Mouse (Mus musculus) liver, adult 2 months (tissue): ENCODE measurements around the gene Polh. TPM values are rescaled to one million over a fixed set of nuclear protein-coding genes. Genes with fewer than 3 reads are reported as not detected.
A peak's percentile ranks its signal among the peaks of the same experiment; 100 is the strongest.

ENCODE experiments used
- DNase-seq: peaks from one replicate; pipeline ENCODE4 v3.0.0-alpha.2; 2011; ENCODE audit warnings: low read depth, low spot score; ENCODE audit errors: extremely low read depth
- H3K27ac ChIP-seq: fragments of 200-500 bp; replicated peaks from 2 replicates; pipeline ENCODE4 v1.5.1; 2012; ENCODE audit warnings: low read depth, mild to moderate bottlenecking, control low read depth, inconsistent platforms, low read length; ENCODE audit not compliant: insufficient read depth
- H3K27me3 ChIP-seq: fragments of 200-500 bp; 2 replicates; pipeline ENCODE4 v1.6.1; 2012; ENCODE audit warnings: mild to moderate bottlenecking, moderate library complexity, low read length, inconsistent platforms; ENCODE audit not compliant: control insufficient read depth, insufficient read depth
- H3K36me3 ChIP-seq: fragments of 200-500 bp; 2 replicates; pipeline ENCODE4 v1.6.1; 2012; ENCODE audit warnings: low read length, inconsistent platforms; ENCODE audit not compliant: control insufficient read depth, insufficient read depth
- H3K4me1 ChIP-seq: fragments of 200-500 bp; 2 replicates; pipeline ENCODE4 v1.6.1; 2011; ENCODE audit warnings: low read length; ENCODE audit not compliant: control insufficient read depth, insufficient read depth
- H3K4me3 ChIP-seq: fragments of 200-500 bp; 2 replicates; pipeline ENCODE4 v1.5.1; 2011; ENCODE audit warnings: low read depth, mild to moderate bottlenecking, control low read depth, low read length, moderate library complexity; ENCODE audit not compliant: insufficient read depth
- H3K79me2 ChIP-seq: fragments of 200-500 bp; 2 replicates; pipeline ENCODE4 v1.6.1; 2012; ENCODE audit warnings: inconsistent platforms, mild to moderate bottlenecking, low read length, moderate library complexity; ENCODE audit not compliant: control insufficient read depth, insufficient read depth
- H3K9ac ChIP-seq: fragments of 200-500 bp; 2 replicates; pipeline ENCODE4 v1.6.1; 2012; ENCODE audit warnings: low read depth, mild to moderate bottlenecking, control low read depth, inconsistent platforms, low read length
- CTCF ChIP-seq: fragments of 200-500 bp; IDR thresholded peaks from 2 replicates; pipeline ENCODE4 v1.5.1; 2011; ENCODE audit warnings: low read depth, low read length, control low read depth
- POLR2A ChIP-seq: fragments of 200-500 bp; IDR thresholded peaks from 2 replicates; pipeline ENCODE4 v1.6.1; 2011; ENCODE audit warnings: low read length, control low read depth; ENCODE audit not compliant: insufficient read depth; ENCODE audit errors: extremely low read depth
- WGBS: fragments of 180-500 bp; shearing (Covaris S2); methylation state at CpG from one replicate; pipeline ENCODE4 v1.1.7; 2018; 5-methylcytosine and 5-hydroxymethylcytosine counted together
- polyA plus RNA-seq: library from polyadenylated mRNA; depleted of rRNA; stranded (reverse); fragments of >200 nt; gene quantifications from 2 replicates; pipeline ENCODE4 v1.2.3, GENCODE M21; 2012
- total RNA-seq: library from RNA; depleted of rRNA; stranded (reverse); fragments of >200 nt; gene quantifications from 2 replicates; pipeline ENCODE4 v1.2.3, GENCODE M21; 2014

Gene Polh
- total and polyA plus RNA-seq, 2 experiments = 2.4 to 5.3 TPM

DNA sequence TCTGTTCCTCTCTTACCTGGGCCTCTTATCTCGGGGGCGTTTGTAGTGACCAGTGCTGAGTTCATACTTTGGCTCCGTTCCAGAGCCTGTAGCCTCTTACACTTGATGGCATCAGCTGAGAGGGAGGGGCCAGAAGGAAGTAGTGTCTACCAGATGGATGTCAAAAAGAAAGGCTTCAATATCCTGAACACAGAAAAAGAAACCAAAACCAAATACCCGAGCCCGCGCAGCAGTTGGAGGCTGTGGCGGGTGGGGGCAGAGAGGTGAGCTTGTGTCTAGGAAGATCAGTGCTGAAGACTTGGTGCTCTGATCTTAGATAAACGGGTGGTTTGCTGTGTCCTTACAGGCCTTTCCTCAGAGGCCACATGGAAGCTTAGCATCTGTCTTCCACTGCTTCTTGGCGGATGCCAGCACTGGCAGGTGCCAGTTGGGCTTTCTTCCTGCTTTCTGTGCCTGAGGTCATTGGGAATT lies 39.5 kb downstream of the Polh start:
- Histone ChIP-seq H3K9ac (no peak overlapping the region), H3K4me1 (peaks cover 16% of the 10 kb centered on the region), H3K27me3 (no peaks in the 10 kb centered on the region), H3K36me3 (peaks cover 17% of the 10 kb centered on the region; the same call in 1 of the 2 replicates), H3K27ac (peak overlapping the region; percentile 36; the same call in 1 of the 2 replicates), H3K79me2 (no peaks in the 10 kb centered on the region; the same call in 1 of the 2 replicates), H3K4me3 (peak overlapping the region; percentile 32)
- 21% methylated on average over 9 of the region's 9 CpGs for WGBS
- peak; percentile 57 for DNase-seq
- TF ChIP-seq POLR2A (no peak), CTCF (no peak)

GRCm38 (mm10) chr17:46162551-46162950 lies 39.9 kb downstream of the Polh start:
- H3K27me3 ChIP-seq = no peaks in the 10 kb centered on the region
- H3K4me3 ChIP-seq = no peak overlapping the region
- no peak overlapping the region; the same call in 1 of the 2 replicates for H3K27ac ChIP-seq
- no peak overlapping the region for H3K9ac ChIP-seq
- no peaks in the 10 kb centered on the region; the same call in 1 of the 2 replicates for H3K79me2 ChIP-seq
- peaks cover 17% of the 10 kb centered on the region; the same call in 1 of the 2 replicates for H3K36me3 ChIP-seq
- no peak for DNase-seq
- WGBS = 48% methylated on average over 7 of the region's 7 CpGs
- TF ChIP-seq POLR2A (no peak), CTCF (no peak)
- peaks cover 16% of the 10 kb centered on the region for H3K4me1 ChIP-seq

- Histone ChIP-seq H3K4me3 (peak overlapping the region; percentile 73), H3K27me3 (no peaks in the 10 kb centered on the region), H3K79me2 (no peaks in the 10 kb centered on the region; the same call in 1 of the 2 replicates), H3K4me1 (peaks cover 16% of the 10 kb centered on the region), H3K36me3 (peaks cover 11% of the 10 kb centered on the region; the same call in 1 of the 2 replicates), H3K9ac (peak overlapping the region; percentile 78), H3K27ac (peak overlapping the region; percentile 65)
- 37% methylated on average over 9 of the region's 9 CpGs for WGBS
- TF ChIP-seq POLR2A = no peak
- no peak for TF ChIP-seq CTCF
- no peak for DNase-seq
Measured at GRCm38 (mm10) chr17:46161710-46162109, 40.7 kb downstream of the Polh start.

- Histone ChIP-seq H3K4me3 (peak overlapping the region; percentile 73), H3K4me1 (peaks cover 16% of the 10 kb centered on the region), H3K9ac (peak overlapping the region; percentile 78), H3K27ac (peak overlapping the region; percentile 65), H3K79me2 (no peaks in the 10 kb centered on the region; the same call in 1 of the 2 replicates), H3K36me3 (peaks cover 6% of the 10 kb centered on the region; the same call in 1 of the 2 replicates), H3K27me3 (no peaks in the 10 kb centered on the region)
- WGBS = under 1% methylated on average over 19 of the region's 19 CpGs
- no peak for TF ChIP-seq CTCF
- no peak for TF ChIP-seq POLR2A
- DNase-seq = no peak
Measured at GRCm38 (mm10) chr17:46161179-46161578, 41.3 kb downstream of the Polh start.

- Histone ChIP-seq H3K27ac (peak within 1 kb of the TSS; percentile 97), H3K4me1 (peaks cover 16% of the 10 kb centered on the region), H3K36me3 (peaks cover 3% of the 10 kb centered on the region; the same call in 1 of the 2 replicates), H3K79me2 (no peaks in the 10 kb centered on the region; the same call in 1 of the 2 replicates), H3K4me3 (peak within 1 kb of the TSS; percentile 73), H3K9ac (peak within 1 kb of the TSS; percentile 78), H3K27me3 (no peaks in the 10 kb centered on the region)
- WGBS = 1% methylated on average over 23 of the region's 23 CpGs
- TF ChIP-seq CTCF (no peak), POLR2A (no peak)
- peak; percentile 99 for DNase-seq
Measured at GRCm38 (mm10) chr17:46160686-46161085, 41.8 kb downstream of the Polh start, which contains the start of gene Gtpbp2. Gene Gtpbp2 (plus strand): TSS chr17:46161032.

DNA sequence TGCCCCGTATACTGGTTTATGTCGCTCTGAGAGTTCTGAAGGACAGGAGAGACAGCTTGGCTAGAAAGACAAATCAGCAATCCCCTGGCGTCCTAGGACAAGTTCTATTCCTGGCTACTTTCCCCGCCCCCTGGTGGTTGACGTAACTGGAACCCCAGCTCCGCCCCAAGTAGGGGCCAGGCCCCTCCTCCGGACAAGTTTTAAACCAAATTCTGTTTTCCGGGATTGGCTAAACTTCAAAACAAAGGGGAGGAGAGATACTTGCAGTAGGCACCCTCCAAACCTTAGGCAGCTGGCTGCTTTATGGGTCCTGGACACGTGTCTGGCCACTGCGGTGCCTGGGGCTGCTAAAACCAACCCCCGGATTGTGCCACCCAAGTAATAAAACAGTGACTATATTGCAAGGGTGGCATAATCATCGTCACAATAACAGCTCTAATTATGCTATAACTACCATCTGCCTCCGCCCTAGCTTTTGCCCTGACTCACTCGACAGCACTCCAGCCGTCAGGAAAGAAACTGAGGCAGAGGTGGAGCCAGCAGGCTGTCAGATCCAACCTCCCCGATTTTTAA lies 42.3 kb downstream of the Polh start:
- Histone ChIP-seq H3K4me1 (peaks cover 16% of the 10 kb centered on the region), H3K9ac (peak overlapping the region; percentile 68), H3K4me3 (peak overlapping the region; percentile 47), H3K27me3 (no peaks in the 10 kb centered on the region), H3K36me3 (peaks cover 2% of the 10 kb centered on the region; the same call in 1 of the 2 replicates), H3K79me2 (no peaks in the 10 kb centered on the region; the same call in 1 of the 2 replicates), H3K27ac (peak overlapping the region; percentile 97)
- TF ChIP-seq POLR2A (0 out of 2 replicates have a peak, but pooled peaks have one; percentile 41), CTCF (peak; percentile 32)
- peak; percentile 97 for DNase-seq
- WGBS = under 1% methylated on average over 16 of the region's 16 CpGs
